Mouse (Mus musculus) G1E (cell line): Measurements from ENCODE around the gene Atp11a. TPM values are rescaled to one million over a fixed set of nuclear protein-coding genes. Genes with fewer than 3 reads are reported as not detected.

Experiments
- ATAC-seq: 2 replicates; pipeline ENCODE4 v1.8.0; 2016; ENCODE audit warnings: mild to moderate bottlenecking; ENCODE audit not compliant: insufficient number of reproducible peaks, poor library complexity, low FRiP score, severe bottlenecking; ENCODE audit errors: extremely low read depth
- DNase-seq: peaks from one replicate; pipeline ENCODE4 v3.0.0; 2012; ENCODE audit warnings: low spot score
- H3K27me3 ChIP-seq: 2 replicates; pipeline ENCODE4 v1.6.1; 2012; ENCODE audit warnings: mild to moderate bottlenecking, low read length, inconsistent platforms; ENCODE audit not compliant: insufficient read depth
- H3K36me3 ChIP-seq: replicated peaks from 2 replicates; pipeline ENCODE3; 2012; ENCODE audit warnings: mild to moderate bottlenecking, inconsistent platforms
- H3K4me1 ChIP-seq: 2 replicates; pipeline ENCODE4 v1.6.1; 2012; ENCODE audit warnings: low read depth, low read length, inconsistent platforms, mixed read lengths; ENCODE audit not compliant: insufficient read depth
- H3K4me3 ChIP-seq: 2 replicates; pipeline ENCODE4 v1.5.1; 2012; ENCODE audit warnings: low read depth, mild to moderate bottlenecking, inconsistent platforms, low read length, moderate library complexity, mixed read lengths
- H3K9me3 ChIP-seq: replicated peaks from 2 replicates; pipeline ENCODE4 v1.6.1; 2012; ENCODE audit warnings: inconsistent platforms
- CTCF ChIP-seq: IDR thresholded peaks from 2 replicates; pipeline ENCODE4 v1.5.1; 2012; ENCODE audit warnings: low read depth, low read length, inconsistent platforms, mixed read lengths
- GATA1 ChIP-seq: IDR thresholded peaks from 2 replicates; pipeline ENCODE4 v1.6.1; 2012; ENCODE audit warnings: borderline replicate concordance, low read length, inconsistent platforms, mixed read lengths
- GATA2 ChIP-seq: IDR thresholded peaks from 2 replicates; pipeline ENCODE4 v1.6.1; 2012; ENCODE audit warnings: low read depth, low read length, inconsistent platforms, borderline replicate concordance
- POLR2AphosphoS5 ChIP-seq: IDR thresholded peaks from 2 replicates; pipeline ENCODE4 v1.6.1; 2012; ENCODE audit warnings: low read depth, low read length, inconsistent platforms; ENCODE audit not compliant: insufficient replicate concordance
- TAL1 ChIP-seq: conservative IDR thresholded peaks from 2 replicates; pipeline ENCODE4 v1.6.1; 2012; ENCODE audit warnings: low read depth, low read length, inconsistent platforms, mixed read lengths
- polyA plus RNA-seq: library from polyadenylated mRNA; stranded (reverse); fragments of >175 nt; gene quantifications from 2 replicates; pipeline ENCODE4 v1.2.3, GENCODE M21; 2012
- total RNA-seq, 2 experiments: library from RNA; stranded (forward) in 1 of 2; stranded (reverse) in 1 of 2; fragments of 200-1000 nt in 1 of 2; fragments of >200 nt in 1 of 2; fragmentation: Nextera tagmentation in 1 of 2; gene quantifications; 2 replicates each; pipeline ENCODE4 v1.2.3; 2014 to 2017

The Atp11a gene
- total and polyA plus RNA-seq, 3 experiments, result 0.27 TPM; not detected in 2

DNA sequence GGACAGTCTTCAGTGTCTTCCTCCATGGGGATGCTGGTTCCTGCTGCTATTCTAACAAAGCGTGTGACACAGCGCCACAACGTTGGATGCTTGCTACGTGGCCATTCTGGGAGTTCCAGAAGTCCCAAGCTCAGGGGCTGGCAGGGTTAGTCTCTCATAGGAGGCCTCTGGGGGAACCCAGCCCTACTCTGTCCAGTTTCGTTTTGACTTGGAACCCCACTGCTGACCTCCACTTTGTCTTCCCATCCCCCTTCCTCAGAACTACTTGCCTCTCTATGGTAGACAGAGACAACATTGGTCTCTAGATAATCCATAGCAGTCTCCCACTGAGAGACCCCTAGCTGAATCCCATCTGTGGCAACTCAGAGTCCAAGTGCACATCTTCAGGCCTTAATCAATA lies 149.8 kb downstream of the Atp11a start:
- no peaks in the 10 kb centered on the region for H3K36me3 ChIP-seq
- no peaks in the 10 kb centered on the region for H3K4me1 ChIP-seq
- no peak for DNase-seq
- peaks cover 8% of the 10 kb centered on the region for H3K27me3 ChIP-seq
- H3K4me3 ChIP-seq, result no peak overlapping the region
- no peaks in the 10 kb centered on the region for H3K9me3 ChIP-seq
- ATAC-seq, result no peak
- TF ChIP-seq GATA2 (no peak), CTCF (no peak)

DNA sequence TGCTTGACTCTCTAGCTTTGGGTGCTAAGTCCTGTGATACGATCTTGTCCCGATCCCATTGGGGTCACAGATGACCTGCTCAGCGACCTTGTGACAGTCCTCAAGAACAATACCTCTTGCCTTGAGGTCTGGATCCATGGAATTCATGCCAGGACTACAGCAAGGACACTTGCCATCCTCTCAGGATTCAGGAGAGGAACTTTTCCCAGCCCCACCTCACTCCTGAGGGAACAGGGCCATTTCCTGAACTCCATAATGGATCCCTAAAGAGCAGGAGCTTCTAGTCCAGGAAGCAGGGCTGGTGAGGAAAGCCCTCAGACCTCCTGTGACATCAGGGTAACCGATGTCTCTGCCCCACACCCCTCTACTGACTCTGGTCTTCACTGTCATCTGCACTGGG lies 150.9 kb downstream of the Atp11a start:
- Histone ChIP-seq H3K36me3 (no peaks in the 10 kb centered on the region), H3K4me3 (no peak overlapping the region)
- ATAC-seq, result no peak

DNA sequence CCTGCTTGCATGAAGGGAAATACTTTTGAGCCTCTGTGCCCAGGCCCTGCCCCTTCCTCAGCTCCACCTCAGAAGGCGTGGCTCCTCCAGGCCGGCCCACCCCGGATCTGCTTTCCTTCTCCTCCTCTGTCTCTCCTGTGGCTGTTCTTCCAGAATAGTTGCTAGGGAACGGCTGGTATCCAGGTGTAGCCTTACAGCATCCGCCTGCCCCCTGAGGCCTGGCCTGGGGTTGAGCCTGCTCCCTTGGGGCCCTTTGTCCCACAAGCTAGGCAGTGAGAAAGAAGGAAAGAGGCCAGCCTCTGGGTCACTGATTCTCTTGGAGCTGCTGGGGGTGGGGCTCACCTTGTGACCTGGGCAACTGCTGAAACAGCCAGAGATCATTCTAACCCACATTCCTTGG lies 155.2 kb downstream of the Atp11a start:
- no peaks in the 10 kb centered on the region for H3K36me3 ChIP-seq
- no peak for TF ChIP-seq POLR2AphosphoS5
- no peak for TF ChIP-seq GATA2
- TF ChIP-seq GATA1, result no peak
- TF ChIP-seq CTCF, result no peak
- TF ChIP-seq TAL1, result no peak
- ATAC-seq, result no peak
- H3K9me3 ChIP-seq, result no peaks in the 10 kb centered on the region
- no peak for DNase-seq
- H3K4me1 ChIP-seq, result no peaks in the 10 kb centered on the region
- peaks cover 4% of the 10 kb centered on the region; the same call in 1 of the 2 replicates for H3K27me3 ChIP-seq
- no peak overlapping the region for H3K4me3 ChIP-seq

More for the DNA sequence above, 150.9 kb downstream of the Atp11a start:
- peaks cover 4% of the 10 kb centered on the region; the same call in 1 of the 2 replicates for H3K27me3 ChIP-seq
- no peak for TF ChIP-seq CTCF
- no peak for TF ChIP-seq GATA2
- no peak for TF ChIP-seq TAL1
- no peak for DNase-seq
- no peaks in the 10 kb centered on the region for H3K4me1 ChIP-seq
- H3K9me3 ChIP-seq, result no peaks in the 10 kb centered on the region

DNA sequence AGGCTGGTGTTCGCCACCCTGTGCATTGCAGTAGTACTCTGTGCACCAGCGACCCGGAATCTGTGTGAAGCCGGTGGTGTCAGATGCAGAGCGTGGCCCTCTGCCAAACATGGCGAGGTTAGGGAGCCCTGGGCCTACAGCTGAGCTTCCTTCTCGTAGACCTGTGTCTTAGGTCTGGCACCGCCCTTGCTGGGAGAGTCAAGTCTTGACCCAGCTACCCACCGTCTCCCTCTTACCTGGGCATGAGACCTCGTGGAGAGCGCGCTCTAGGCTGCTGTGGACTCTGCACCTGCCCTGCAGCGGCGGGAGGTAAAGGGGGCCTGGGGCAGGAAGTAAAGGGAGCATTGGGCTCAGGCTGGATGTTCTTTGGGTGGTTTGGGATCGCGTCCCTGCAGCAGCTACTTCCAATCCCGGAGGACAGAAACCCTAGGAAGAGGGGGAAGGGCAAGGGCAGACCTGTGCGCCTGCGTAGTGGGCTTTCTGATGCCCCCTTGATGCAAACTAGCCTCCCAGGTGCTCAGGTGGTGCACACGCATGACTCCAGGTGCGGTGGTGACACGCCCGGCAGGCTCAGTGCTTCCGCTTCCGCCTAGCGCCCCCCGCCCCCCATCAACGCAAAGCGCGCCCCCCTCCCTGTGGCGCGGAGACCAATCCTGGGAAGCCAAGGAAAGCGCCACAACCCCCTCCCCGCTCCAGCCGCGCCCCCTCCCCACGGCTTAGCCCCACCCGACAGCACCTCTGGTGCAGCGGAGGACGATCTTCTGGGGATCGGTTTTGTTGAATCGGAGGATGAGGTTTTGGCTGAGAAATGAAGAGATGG lies 158.6 kb downstream of the Atp11a start:
- ATAC-seq (no peak), DNase-seq (no peak)
- TF ChIP-seq POLR2AphosphoS5 (no peak), GATA2 (no peak), CTCF (no peak)
- Histone ChIP-seq H3K4me1 (no peaks in the 10 kb centered on the region), H3K4me3 (no peak overlapping the region), H3K36me3 (no peaks in the 10 kb centered on the region), H3K27me3 (no peaks in the 10 kb centered on the region; the same call in 1 of the 2 replicates), H3K9me3 (no peaks in the 10 kb centered on the region)

DNA sequence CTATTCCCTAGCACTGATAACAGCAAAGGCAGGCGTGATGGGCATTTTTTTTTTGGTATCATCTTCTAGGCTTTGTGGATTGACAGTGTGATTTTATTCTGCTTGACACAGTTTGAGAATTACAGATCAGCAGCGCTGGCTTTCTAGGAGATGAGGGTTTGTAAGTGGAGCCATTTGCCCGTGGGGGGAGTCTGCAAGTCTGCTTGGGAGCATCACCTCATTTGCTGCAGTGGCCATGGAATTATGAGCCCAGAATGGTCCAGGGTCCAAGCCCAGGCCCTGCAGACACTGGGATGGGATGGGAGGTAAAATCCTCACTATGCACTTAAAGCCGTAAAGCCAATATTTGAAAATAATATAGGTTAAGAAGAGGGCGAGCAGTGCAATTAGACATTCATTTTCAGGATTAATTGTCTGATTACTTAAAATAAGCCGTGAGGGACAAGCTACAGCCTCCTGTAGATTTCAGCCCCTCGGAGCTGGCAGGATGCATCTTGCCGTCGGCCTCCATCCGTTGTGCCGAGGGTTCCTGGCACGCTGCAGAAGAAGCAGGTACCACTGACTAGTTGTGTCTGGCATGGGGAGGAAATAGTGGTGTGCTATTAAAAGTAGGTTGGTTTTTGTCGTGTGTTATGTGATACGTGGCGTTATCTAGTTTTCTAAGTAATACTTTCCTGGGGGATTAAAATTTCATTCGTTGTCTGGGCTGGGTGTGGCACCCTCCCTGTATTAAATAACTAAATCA lies 159.5 kb downstream of the Atp11a start:
- DNase-seq (no peak), ATAC-seq (no peak)
- Histone ChIP-seq H3K36me3 (no peaks in the 10 kb centered on the region), H3K9me3 (no peaks in the 10 kb centered on the region), H3K4me1 (no peaks in the 10 kb centered on the region), H3K27me3 (no peaks in the 10 kb centered on the region; the same call in 1 of the 2 replicates), H3K4me3 (no peak overlapping the region)
- TF ChIP-seq GATA2 (no peak), CTCF (no peak), POLR2AphosphoS5 (no peak), TAL1 (no peak), GATA1 (no peak)

DNA sequence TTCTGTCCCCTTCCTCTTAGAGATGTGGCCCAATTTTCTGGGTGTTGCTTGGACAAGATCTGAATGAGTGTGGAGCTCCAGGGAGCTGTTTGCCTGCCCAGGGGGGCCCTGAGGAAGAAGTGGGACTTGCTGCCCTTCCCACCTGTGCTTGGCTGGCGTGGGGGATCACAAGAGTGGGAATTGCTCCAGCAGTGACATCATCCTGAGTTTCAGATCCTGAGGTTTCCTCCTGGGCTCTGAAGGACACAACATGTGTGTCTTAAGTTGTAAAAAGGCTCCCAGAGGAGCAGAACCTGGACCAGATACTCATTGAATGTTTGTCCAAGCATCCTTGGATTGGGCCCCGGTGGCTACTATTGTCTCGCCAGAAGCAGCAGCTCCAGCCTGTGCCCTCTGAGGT lies 160.2 kb downstream of the Atp11a start:
- H3K36me3 ChIP-seq, result no peaks in the 10 kb centered on the region
- no peaks in the 10 kb centered on the region; the same call in 1 of the 2 replicates for H3K27me3 ChIP-seq
- no peak overlapping the region for H3K4me3 ChIP-seq
- H3K9me3 ChIP-seq, result no peaks in the 10 kb centered on the region
- TF ChIP-seq CTCF (no peak), GATA2 (no peak), GATA1 (no peak), TAL1 (no peak), POLR2AphosphoS5 (no peak)
- H3K4me1 ChIP-seq, result no peaks in the 10 kb centered on the region
- ATAC-seq, result no peak
- DNase-seq, result no peak
